Mouse (Mus musculus) heart, embryonic 10.5 days (tissue): ENCODE measurements at regions not wholly inside any gene's neighbourhood (a gene's known extent, or its start where the extent isn't known, plus 50 kb on each side); places are given as distances from the start of the nearest gene placed in this dataset.
"Not testable (repeated sequence)": the region's sequence is repeated elsewhere in the genome, so short reads cannot be mapped to it uniquely, and the experiment has no call there.

Experiments
- DNase-seq: peaks from one replicate; pipeline ENCODE4 v3.0.0-alpha.2; 2017; ENCODE audit warnings: low spot score
- H3K27ac ChIP-seq: fragments of 300-500 bp; sonication (generic); 2 replicates; pipeline ENCODE4 v1.5.1; 2016; ENCODE audit warnings: mild to moderate bottlenecking
- H3K27me3 ChIP-seq: fragments of 300-500 bp; sonication (generic); 2 replicates; pipeline ENCODE4 v1.6.1; 2016; ENCODE audit warnings: mild to moderate bottlenecking; ENCODE audit not compliant: poor library complexity, insufficient read depth, severe bottlenecking
- H3K36me3 ChIP-seq: fragments of 300-500 bp; sonication (generic); 2 replicates; pipeline ENCODE4 v1.6.1; 2016; ENCODE audit warnings: mild to moderate bottlenecking, moderate library complexity
- H3K4me1 ChIP-seq: fragments of 300-500 bp; sonication (generic); 2 replicates; pipeline ENCODE4 v1.6.1; 2016; ENCODE audit warnings: mild to moderate bottlenecking
- H3K4me3 ChIP-seq: fragments of 300-500 bp; sonication (generic); 2 replicates; pipeline ENCODE4 v1.5.1; 2016; ENCODE audit warnings: mild to moderate bottlenecking, moderate library complexity
- H3K9me3 ChIP-seq: fragments of 300-500 bp; sonication (generic); 2 replicates; pipeline ENCODE4 v1.6.1; 2016; ENCODE audit warnings: mild to moderate bottlenecking, moderate library complexity
- WGBS: fragments of 180-500 bp; shearing (Covaris S2); methylation state at CpG from one replicate; pipeline ENCODE4 v1.1.7; 2016; 5-methylcytosine and 5-hydroxymethylcytosine counted together

DNA sequence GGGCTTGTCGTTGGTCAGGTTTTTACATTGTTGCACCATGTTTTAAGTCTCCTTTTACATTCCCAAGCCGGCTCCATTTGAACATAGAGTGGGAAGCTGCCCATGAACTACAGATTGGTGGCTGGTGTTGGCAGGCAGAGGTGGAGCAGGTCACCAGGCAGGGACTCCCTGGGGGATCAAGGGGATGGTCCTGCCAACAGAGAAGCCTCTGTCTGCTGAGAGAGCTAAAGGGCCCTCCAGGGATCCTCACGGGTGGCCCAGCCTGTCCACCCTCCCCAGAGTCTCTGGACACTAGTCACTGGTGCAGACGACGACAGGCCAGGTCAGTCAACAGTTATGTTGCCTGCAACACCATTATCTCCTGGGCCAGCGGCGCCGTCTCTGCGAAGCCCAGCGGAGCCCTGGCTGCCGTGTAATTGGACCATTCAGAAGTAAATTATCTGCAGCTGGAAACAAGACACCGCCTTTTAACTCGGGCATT, 155.4 kb downstream of the Kif26a start:
- Histone ChIP-seq H3K4me3 (no peak overlapping the region), H3K27ac (no peak overlapping the region), H3K9me3 (no peaks in the 10 kb centered on the region), H3K4me1 (peaks cover 12% of the 10 kb centered on the region), H3K27me3 (peaks cover 62% of the 10 kb centered on the region), H3K36me3 (no peaks in the 10 kb centered on the region)
- DNase-seq: no peak
- 14% methylated on average over 13 of the region's 13 CpGs for WGBS

DNA sequence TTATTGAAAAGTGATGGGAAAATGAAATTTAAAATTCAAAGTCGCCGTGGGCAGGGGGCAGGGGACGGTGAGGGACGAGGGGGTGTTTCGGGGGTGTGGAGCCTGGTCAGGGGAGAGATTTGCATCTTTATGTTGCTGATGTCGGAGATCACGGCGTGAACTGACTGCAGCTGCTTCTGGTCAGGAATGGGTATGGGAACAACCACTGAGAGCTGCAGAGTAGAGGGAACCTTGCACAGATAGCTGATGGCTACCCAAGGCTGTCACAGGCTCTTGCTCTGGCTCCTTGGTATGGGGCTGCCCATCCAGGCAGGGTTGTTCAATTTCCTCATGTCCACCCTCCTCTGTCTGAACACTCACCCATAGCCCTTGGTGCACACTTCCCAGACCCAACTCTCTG, 155.9 kb downstream of the Kif26a start:
- Histone ChIP-seq H3K4me1 (peaks cover 12% of the 10 kb centered on the region), H3K4me3 (no peak overlapping the region), H3K9me3 (no peaks in the 10 kb centered on the region), H3K27ac (no peak overlapping the region; the same call in 1 of the 2 replicates), H3K36me3 (no peaks in the 10 kb centered on the region), H3K27me3 (peaks cover 62% of the 10 kb centered on the region)
- 45% methylated on average over 8 of the region's 8 CpGs for WGBS
- DNase-seq: no peak

DNA sequence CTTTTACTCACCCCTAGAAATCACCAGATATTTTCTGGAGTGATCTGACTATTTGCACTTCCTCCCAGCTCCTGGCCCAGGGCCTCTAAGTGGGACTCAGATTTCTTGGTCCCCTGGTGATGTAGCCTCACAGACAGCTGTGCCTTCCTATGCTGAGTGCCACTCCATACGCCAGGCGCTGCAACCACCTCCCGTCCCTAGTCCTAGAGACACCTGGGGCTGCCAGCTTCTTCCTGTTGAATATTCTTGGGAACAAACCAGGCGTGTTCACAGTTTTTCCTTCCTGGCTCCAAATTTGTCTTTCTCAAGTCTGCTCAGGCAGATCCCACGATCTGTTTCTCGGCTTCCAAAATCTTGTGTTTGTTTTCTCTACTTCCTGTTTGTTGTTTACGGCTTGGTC, 160.2 kb downstream of the Kif26a start:
- DNase-seq: no peak
- no peaks in the 10 kb centered on the region for H3K36me3 ChIP-seq
- no peaks in the 10 kb centered on the region for H3K9me3 ChIP-seq
- peaks cover 15% of the 10 kb centered on the region for H3K4me1 ChIP-seq
- WGBS: 56% methylated on average over 7 of the region's 7 CpGs
- H3K4me3 ChIP-seq: no peak overlapping the region
- peaks cover 30% of the 10 kb centered on the region for H3K27me3 ChIP-seq
- H3K27ac ChIP-seq: no peak overlapping the region

DNA sequence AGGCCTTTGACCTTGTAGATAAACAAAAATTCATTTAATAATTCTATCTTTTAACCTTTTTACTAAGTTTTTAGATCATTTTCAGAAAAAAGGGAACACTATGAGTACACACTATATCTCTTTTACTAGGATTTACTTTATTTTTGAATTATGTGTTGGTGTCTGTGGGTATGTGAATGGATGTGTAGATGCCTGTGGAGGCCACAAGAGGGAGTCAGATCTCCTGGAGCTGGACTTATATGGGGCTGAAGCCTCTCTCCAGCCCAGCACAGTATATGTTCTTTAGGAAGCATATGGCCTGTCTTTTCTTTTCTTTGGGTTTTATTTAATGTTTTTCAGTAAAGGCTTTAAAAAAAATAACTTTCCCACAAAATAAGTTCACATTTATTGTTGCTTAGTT, 162.0 kb downstream of the Kif26a start:
- no peak for DNase-seq
- Histone ChIP-seq H3K4me3 (no peak overlapping the region), H3K27me3 (peaks cover 14% of the 10 kb centered on the region), H3K27ac (no peak overlapping the region), H3K4me1 (0 out of 2 replicates have a peak, but pooled peaks cover 3% of the 10 kb centered on the region), H3K9me3 (no peaks in the 10 kb centered on the region), H3K36me3 (no peaks in the 10 kb centered on the region)

DNA sequence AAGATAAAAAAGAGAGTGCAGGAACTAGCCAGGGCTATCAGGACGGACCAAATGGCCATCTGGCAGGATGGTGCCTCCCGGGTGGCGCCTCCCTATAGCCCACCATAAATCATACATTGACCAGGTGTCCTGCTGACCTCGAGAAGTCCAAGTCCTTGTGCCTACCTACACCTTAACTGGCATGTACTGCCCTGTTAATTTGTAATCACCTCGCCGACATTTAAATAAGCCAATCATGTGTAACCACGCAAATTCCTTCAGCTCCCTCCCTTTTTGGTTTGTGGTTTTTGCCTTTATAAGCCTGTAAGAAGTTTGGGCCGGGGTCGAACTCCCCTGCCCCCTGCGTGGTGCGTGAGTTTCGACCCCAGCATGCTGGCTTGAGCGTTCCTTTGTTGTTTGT, 163.1 kb downstream of the Kif26a start:
- H3K36me3 ChIP-seq, DNase-seq, H3K4me1 ChIP-seq, H3K4me3 ChIP-seq, H3K27ac ChIP-seq, H3K9me3 ChIP-seq, H3K27me3 ChIP-seq: not testable (repeated sequence)
- 92% methylated on average over 13 of the region's 13 CpGs for WGBS

DNA sequence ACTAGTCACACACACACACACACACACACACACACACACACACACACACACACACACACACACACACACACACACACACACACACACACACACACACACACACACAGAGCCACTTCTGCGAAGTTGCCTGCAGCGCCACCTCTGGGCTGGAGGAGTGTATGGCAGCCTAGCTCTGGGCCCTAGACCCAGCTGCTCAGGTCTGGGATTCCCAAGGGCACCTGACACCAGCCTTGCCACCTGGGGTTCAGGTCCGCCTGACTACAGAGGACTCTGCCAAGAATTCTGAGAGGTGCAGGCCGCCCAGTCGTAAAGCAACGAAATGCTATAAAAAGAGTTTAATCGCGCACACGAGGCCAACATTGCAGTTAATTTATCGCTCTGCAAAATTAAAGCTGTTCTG, 163.8 kb downstream of the Kif26a start:
- no peak overlapping the region for H3K4me3 ChIP-seq
- H3K4me1 ChIP-seq: 0 out of 2 replicates have a peak, but pooled peaks cover 3% of the 10 kb centered on the region
- no peak overlapping the region for H3K27ac ChIP-seq
- no peak for DNase-seq
- WGBS: 93% methylated on average over 9 of the region's 10 CpGs
- H3K9me3 ChIP-seq: no peaks in the 10 kb centered on the region
- no peaks in the 10 kb centered on the region for H3K36me3 ChIP-seq
- H3K27me3 ChIP-seq: peaks cover 5% of the 10 kb centered on the region; the same call in 1 of the 2 replicates

DNA sequence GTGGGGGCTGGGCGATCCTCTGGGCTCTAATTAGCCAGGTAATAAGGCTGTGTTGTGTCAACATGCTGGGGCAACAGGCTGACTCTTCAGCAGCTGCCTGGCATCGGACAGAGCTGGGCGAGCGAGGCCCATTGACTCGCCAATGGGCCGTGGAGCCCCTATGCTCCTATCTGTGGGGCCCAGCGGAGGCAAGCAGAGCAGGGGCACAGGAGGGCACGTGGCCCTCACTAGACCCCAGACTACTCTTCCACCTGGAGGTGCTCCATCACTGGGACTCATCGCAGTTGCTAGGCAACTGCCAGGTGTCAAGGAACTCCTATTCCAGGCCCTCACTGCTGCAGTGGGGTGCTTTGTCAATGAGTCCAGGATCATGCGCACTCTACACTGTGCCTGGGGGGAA, 164.7 kb downstream of the Kif26a start:
- WGBS: 83% methylated on average over 10 of the region's 10 CpGs
- H3K36me3 ChIP-seq: no peaks in the 10 kb centered on the region
- no peak for DNase-seq
- no peaks in the 10 kb centered on the region; the same call in 1 of the 2 replicates for H3K27me3 ChIP-seq
- H3K9me3 ChIP-seq: no peaks in the 10 kb centered on the region
- H3K4me3 ChIP-seq: no peak overlapping the region
- H3K27ac ChIP-seq: no peak overlapping the region
- 0 out of 2 replicates have a peak, but pooled peaks cover 3% of the 10 kb centered on the region for H3K4me1 ChIP-seq

DNA sequence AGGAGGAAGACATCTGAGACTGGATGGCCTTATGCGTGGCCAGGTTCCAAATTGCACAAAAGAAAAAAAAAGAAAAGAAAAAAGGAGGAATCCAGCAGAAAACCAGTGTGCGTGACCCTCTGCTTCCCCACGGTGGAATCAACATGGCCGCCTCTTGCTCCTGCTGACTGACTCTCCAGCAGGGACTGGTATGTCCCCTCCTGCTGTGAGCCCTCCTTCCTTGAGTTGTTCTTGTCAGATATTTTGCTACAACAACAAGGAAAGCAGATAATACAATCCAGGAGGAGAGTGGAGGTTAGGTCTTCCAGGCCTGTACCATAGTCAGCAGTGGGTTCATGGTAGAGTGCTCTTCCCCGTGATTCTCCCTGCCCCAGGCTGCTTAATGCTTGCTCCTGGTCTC, 168.8 kb downstream of the Kif26a start:
- H3K27me3 ChIP-seq: 0 out of 2 replicates have a peak, but pooled peaks cover 8% of the 10 kb centered on the region
- peaks cover 8% of the 10 kb centered on the region; the same call in 1 of the 2 replicates for H3K4me1 ChIP-seq
- no peaks in the 10 kb centered on the region for H3K36me3 ChIP-seq
- 87% methylated on average over 5 of the region's 5 CpGs for WGBS
- H3K4me3 ChIP-seq: no peak overlapping the region
- DNase-seq: no peak
- no peak overlapping the region for H3K27ac ChIP-seq
- no peaks in the 10 kb centered on the region for H3K9me3 ChIP-seq

DNA sequence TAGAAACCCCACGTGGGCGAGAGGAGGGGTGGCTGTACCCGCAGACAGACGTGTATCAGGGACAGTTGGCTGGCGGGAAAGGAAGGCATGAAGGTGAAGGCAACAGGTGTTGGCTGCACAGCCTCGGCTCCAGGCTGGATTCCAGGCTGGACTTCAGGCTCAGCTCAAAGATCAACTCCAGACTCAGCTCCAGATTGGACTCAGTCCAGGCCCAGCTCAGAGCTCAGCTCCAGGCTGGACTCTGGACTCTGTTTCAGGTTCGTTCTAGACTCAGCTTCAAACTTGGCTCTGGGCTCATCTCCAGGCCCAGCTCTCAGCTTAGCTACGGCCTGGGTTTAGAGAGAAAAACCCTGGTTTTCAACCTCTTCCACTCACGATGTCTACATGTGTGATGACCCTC, 171.2 kb downstream of the Kif26a start:
- Histone ChIP-seq H3K9me3 (no peaks in the 10 kb centered on the region), H3K4me3 (no peak overlapping the region), H3K4me1 (peaks cover 5% of the 10 kb centered on the region; the same call in 1 of the 2 replicates), H3K27ac (no peak overlapping the region), H3K27me3 (0 out of 2 replicates have a peak, but pooled peaks cover 8% of the 10 kb centered on the region), H3K36me3 (no peaks in the 10 kb centered on the region)
- DNase-seq: no peak
- 89% methylated on average over 9 of the region's 9 CpGs for WGBS

DNA sequence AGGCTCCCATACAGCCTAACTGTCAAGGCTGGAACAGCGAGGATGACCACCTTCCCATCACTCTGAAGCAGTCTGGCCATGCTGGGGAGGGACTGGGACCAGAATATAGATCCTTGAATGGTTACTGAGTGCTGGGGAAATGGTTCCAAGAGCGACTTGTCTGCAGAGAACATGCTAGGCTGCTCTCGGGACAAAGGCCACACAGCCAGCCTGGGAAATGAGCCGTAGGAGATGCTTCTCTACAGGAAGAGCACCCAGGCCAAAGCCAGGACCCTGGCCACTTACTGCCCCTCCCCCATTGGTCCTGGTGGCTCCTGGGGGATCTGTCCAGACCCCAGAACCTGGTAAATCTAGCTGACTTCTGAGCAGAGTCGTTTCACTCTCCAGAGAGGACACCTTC, 170.8 kb upstream of the A530016L24Rik start:
- H3K27ac ChIP-seq: no peak overlapping the region
- 75% methylated on average over 5 of the region's 5 CpGs for WGBS
- H3K27me3 ChIP-seq: peaks cover 10% of the 10 kb centered on the region; the same call in 1 of the 2 replicates

DNA sequence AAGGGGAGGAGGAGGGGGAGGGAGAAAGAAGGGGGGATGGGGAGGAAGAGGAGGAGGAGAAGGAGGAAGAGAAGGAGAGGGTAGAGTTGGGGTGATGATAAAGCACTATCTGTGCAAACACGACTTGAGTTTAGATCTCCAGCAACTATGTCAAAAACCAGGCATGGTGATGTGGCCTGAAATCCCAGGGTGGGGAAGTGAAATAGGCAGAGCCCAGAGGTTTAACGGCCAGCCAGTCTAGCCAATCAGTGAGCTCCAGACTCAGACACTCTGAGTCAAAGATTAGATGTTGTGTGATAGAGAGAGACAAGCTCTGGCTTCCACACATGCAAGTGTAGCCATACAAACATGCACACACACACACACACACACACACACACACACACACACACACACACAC, 167.1 kb upstream of the A530016L24Rik start:
- no peaks in the 10 kb centered on the region for H3K36me3 ChIP-seq
- H3K4me3 ChIP-seq: no peak overlapping the region
- peaks cover 24% of the 10 kb centered on the region for H3K27me3 ChIP-seq
- no peak overlapping the region for H3K27ac ChIP-seq
- peaks cover 5% of the 10 kb centered on the region; the same call in 1 of the 2 replicates for H3K4me1 ChIP-seq
- no peak for DNase-seq
- WGBS: 54% methylated on average over 2 of the region's 2 CpGs
- H3K9me3 ChIP-seq: no peaks in the 10 kb centered on the region

More for the DNA sequence above, 170.8 kb upstream of the A530016L24Rik start:
- peaks cover 5% of the 10 kb centered on the region; the same call in 1 of the 2 replicates for H3K4me1 ChIP-seq
- H3K9me3 ChIP-seq: no peaks in the 10 kb centered on the region
- no peaks in the 10 kb centered on the region for H3K36me3 ChIP-seq
- DNase-seq: no peak
- H3K4me3 ChIP-seq: no peak overlapping the region

DNA sequence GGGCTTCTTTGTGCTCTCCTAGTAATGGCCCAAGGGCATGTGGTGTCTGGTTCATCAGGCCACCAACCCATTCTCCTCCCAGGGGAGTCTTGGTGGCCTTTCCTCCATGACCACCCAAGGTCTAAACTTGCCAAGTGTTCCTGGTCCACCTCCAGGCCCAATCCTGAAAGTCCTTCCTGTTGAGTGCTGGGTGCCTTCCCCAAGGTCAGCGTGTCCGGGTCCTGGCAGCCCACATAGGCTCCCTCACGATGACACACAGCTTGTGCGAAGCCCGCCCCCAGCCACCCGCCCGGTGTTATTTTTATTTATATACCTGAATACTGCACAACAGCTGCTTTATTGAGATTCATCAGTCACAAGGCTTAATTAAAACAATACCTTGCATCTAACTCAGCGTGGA, 161.8 kb upstream of the A530016L24Rik start:
- H3K36me3 ChIP-seq: no peaks in the 10 kb centered on the region
- H3K27me3 ChIP-seq: peaks cover 49% of the 10 kb centered on the region
- no peak overlapping the region for H3K27ac ChIP-seq
- WGBS: 85% methylated on average over 8 of the region's 8 CpGs
- H3K4me3 ChIP-seq: no peak overlapping the region
- no peak for DNase-seq
- H3K4me1 ChIP-seq: peaks cover 36% of the 10 kb centered on the region
- H3K9me3 ChIP-seq: no peaks in the 10 kb centered on the region

DNA sequence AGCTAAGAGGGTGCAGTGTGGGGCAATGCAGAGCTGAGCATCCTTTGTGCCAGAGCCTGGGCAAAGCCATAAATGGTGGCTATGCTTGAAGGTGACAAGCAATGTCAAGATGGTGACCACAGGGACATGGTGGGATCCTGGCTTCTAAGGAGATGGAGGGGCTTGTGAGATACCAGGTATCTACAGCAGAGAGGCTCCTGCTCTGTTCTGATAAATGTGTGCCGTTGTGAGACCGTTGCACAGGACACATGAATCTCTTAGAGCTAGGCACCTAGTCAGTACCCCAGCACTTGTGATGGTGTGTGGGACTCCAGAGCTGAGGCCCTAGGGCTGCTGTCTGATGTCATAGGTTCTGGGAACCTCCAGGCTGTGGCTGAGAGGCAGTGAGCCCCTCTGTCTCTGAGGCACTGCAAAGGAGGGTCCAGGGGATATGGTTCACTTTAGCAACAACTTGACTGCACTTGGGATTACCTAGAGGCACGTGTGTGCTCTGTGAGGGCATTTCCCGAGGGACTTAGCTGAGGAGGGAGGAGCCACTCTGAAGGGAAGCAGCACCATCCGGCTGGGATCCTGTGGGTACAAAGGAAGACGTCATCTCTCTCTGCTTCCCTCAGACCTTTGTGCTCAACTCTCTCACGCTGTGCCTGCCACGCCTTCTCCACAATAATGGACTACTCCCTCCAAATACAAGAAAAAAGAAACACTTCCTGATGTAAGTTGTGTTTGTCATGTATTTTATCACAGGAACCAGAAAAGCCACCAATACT, 160.3 kb upstream of the A530016L24Rik start:
- H3K4me1 ChIP-seq: peaks cover 50% of the 10 kb centered on the region
- H3K36me3 ChIP-seq: no peaks in the 10 kb centered on the region
- 34% methylated on average over 8 of the region's 8 CpGs for WGBS
- H3K9me3 ChIP-seq: no peaks in the 10 kb centered on the region
- DNase-seq: no peak
- no peak overlapping the region for H3K27ac ChIP-seq
- H3K27me3 ChIP-seq: peaks cover 44% of the 10 kb centered on the region
- no peak overlapping the region for H3K4me3 ChIP-seq
